15 mouse cellular contexts compared by ENCODE assay signal in the genomic region with DNA sequence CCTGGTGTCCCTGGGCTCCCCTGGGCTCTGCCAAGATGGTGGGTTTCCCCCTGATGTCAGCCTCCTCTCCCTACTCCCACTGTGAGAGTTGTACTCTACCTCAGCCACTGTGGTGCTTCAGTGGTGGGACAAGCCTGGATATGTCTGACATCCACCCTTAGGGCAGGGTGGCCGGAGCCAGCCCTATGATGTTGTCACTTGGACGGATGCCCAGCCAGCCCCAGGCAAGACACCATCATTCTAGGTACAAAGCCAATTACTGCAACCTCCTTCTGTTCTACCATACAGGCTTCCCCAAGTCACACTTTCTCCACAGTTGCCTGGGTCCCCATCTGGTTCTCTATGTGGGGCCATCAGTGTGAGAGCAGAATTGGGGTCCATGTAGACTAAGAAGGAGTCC.
DNase-seq lines count a peak whose midpoint lies in the region; TF ChIP-seq lines count a peak whose summit lies in the region.
"Had no signal": no experiment of that assay in that cellular context is flagged by ENCODE, and none has a peak within 500 bp of the region (broad histone marks: within the 10 kb centered on the region; RNA-seq: fewer than 3 reads in every experiment).

No protein-coding gene starts in this region.

- peak; percentile 34 for DNase-seq in heart, postnatal 4 days
- no peak for DNase-seq in heart, adult 8-10 months (ENCODE audit: low spot score)
- DNase-seq in 3134 (ENCODE audit: extremely low read depth, insufficient read length, low spot score), result peak; percentile 15
- peak; percentile 43 for DNase-seq in adrenal gland, postnatal 14 days
- DNase-seq in cerebellum, adult 2 months, result peak; percentile 76
- no peak for DNase-seq in natural killer cell, adult 2 months (ENCODE audit: low spot score in 2 of 2)
- DNase-seq in frontal cortex, postnatal 25 days (ENCODE audit: low spot score in 2 of 2), result no peak
- DNase-seq in layer of hippocampus, postnatal 36 days, result no peak
- DNase-seq: gastrocnemius, postnatal 14 days; heart, postnatal 36 days; thymus, postnatal 14 days had no signal

- WGBS in cerebellum, adult 2 months, result 12% methylated on average over 2 of the region's 2 CpGs

- no peak overlapping the region for H3K27ac ChIP-seq in cerebellum, adult 2 months (ENCODE audit: insufficient read depth, low read length)
- H3K27ac ChIP-seq: kidney, embryonic 15.5 days; liver, embryonic 12.5 days; stomach, embryonic 15.5 days had no signal

- H3K27me3 ChIP-seq in cerebellum, adult 2 months (ENCODE audit: control insufficient read depth, insufficient read depth, low read length), result no peaks in the 10 kb centered on the region
- H3K27me3 ChIP-seq: kidney, embryonic 15.5 days; liver, embryonic 12.5 days; megakaryocyte, embryonic 14.5 days; stomach, embryonic 15.5 days had no signal

- no peak overlapping the region for H3K4me3 ChIP-seq in cerebellum, adult 2 months (replicated peaks; ENCODE audit: insufficient read depth, low read depth, low read length)
- H3K4me3 ChIP-seq: kidney, embryonic 15.5 days; liver, embryonic 12.5 days; megakaryocyte, embryonic 14.5 days; stomach, embryonic 15.5 days had no signal

- H3K4me1 ChIP-seq in cerebellum, adult 2 months (ENCODE audit: control insufficient read depth, insufficient read depth, low read length), result peaks cover 11% of the 10 kb centered on the region
- H3K4me1 ChIP-seq: kidney, embryonic 15.5 days; liver, embryonic 12.5 days; megakaryocyte, embryonic 14.5 days; stomach, embryonic 15.5 days had no signal

- TF ChIP-seq CTCF in cerebellum, adult 2 months (IDR thresholded peaks at IDR 0.05; ENCODE audit: borderline replicate concordance, insufficient read depth, low read depth, low read length), result no peak

- TF ChIP-seq POLR2A in cerebellum, adult 2 months (IDR thresholded peaks at IDR 0.05; ENCODE audit: borderline replicate concordance, insufficient read depth, low read length), result no peak

Comparison
In these comparisons a context has a peak if more than half of its experiments do, and no peak if none do; other contexts are left out.
1. DNase-seq: peak in heart, postnatal 4 days (single experiment), 3134 (single experiment), adrenal gland, postnatal 14 days (single experiment) and cerebellum, adult 2 months (2 of 2); none in heart, adult 8-10 months (single experiment), natural killer cell, adult 2 months (0 of 2), frontal cortex, postnatal 25 days (0 of 2) and layer of hippocampus, postnatal 36 days (0 of 2).